Mouse (Mus musculus) forebrain, embryonic 11.5 days (tissue): ENCODE measurements around the gene Golga3. TPM values are rescaled to one million over a fixed set of nuclear protein-coding genes. Genes with fewer than 3 reads are reported as not detected.

Experiments used
- ATAC-seq: fragments of 200-750 bp; cut with Nextera tagmentation; replicated peaks from 2 replicates; pipeline ENCODE4 v1.8.0; 2017; ENCODE audit warnings: moderate TSS enrichment; ENCODE audit not compliant: low FRiP score
- DNase-seq: peaks from one replicate; pipeline ENCODE4 v3.0.0-alpha.2; 2017; ENCODE audit warnings: low spot score
- H3K27ac ChIP-seq: fragments of 300-500 bp; sonication (generic); 2 replicates; pipeline ENCODE4 v1.5.1; 2014; ENCODE audit warnings: low read depth, low read length
- H3K27me3 ChIP-seq: fragments of 300-500 bp; sonication (generic); 2 replicates; pipeline ENCODE4 v1.6.1; 2014; ENCODE audit warnings: mild to moderate bottlenecking, low read length, mixed read lengths; ENCODE audit not compliant: control insufficient read depth, insufficient read depth
- H3K36me3 ChIP-seq: fragments of 300-500 bp; sonication (generic); 2 replicates; pipeline ENCODE4 v1.6.1; 2014; ENCODE audit warnings: mild to moderate bottlenecking, low read length, moderate library complexity, mixed read lengths; ENCODE audit not compliant: control insufficient read depth, insufficient read depth
- H3K4me1 ChIP-seq: fragments of 300-500 bp; sonication (generic); replicated peaks from 2 replicates; pipeline ENCODE4 v1.6.1; 2014; ENCODE audit warnings: low read length, mixed read lengths; ENCODE audit not compliant: control insufficient read depth, insufficient read depth
- H3K4me2 ChIP-seq: fragments of 300-500 bp; sonication (generic); 2 replicates; pipeline ENCODE4 v1.6.1; 2014; ENCODE audit warnings: low read depth, mild to moderate bottlenecking, low read length, moderate library complexity, mixed read lengths; ENCODE audit not compliant: severe bottlenecking
- H3K4me3 ChIP-seq: fragments of 300-500 bp; sonication (generic); 2 replicates; pipeline ENCODE4 v1.5.1; 2014; ENCODE audit warnings: low read depth, low read length
- H3K9ac ChIP-seq: fragments of 300-500 bp; sonication (generic); 2 replicates; pipeline ENCODE4 v1.6.1; 2014; ENCODE audit warnings: low read length
- H3K9me3 ChIP-seq: fragments of 300-500 bp; sonication (generic); 2 replicates; pipeline ENCODE4 v1.6.1; 2016; ENCODE audit warnings: low read length, mixed read lengths; ENCODE audit not compliant: control insufficient read depth
- WGBS: fragments of 180-500 bp; shearing (Covaris S2); extraction: QIAGEN DNeasy Blood & Tissue Kit; methylation state at CpG from one replicate; pipeline ENCODE4 v1.1.7; 2014; 5-methylcytosine and 5-hydroxymethylcytosine counted together
- polyA plus RNA-seq: library from polyadenylated mRNA; unstranded; fragments of >200 nt; fragmentation: Nextera tagmentation; extraction: Ambion mirVana; gene quantifications from 2 replicates; pipeline ENCODE4 v1.2.1, GENCODE M21; 2014

The Golga3 gene
- polyA plus RNA-seq, 1 experiment from 2014 or later = 20.0 TPM

DNA sequence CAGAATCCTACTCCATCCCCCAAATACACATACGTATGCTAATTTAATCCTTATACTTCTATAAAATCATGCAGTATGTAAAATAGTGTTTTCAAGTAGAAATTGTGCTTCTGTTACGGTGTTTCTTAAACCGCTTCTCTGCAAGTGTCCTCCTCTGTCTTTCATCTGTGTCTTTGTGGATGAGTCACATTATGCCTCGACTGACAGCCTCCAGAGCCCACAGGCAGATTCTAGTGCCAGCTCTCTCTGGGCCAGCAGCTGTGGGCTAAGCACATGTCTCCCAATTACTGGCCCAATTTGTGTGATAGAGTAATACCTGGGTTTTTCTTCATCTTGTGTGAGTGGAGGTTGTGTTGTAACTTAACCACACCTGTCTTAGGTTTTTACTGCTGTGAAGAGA is 7.1 kb upstream of the Golga3 start:
- no peaks in the 10 kb centered on the region for H3K36me3 ChIP-seq
- 93% methylated on average over 4 of the region's 4 CpGs for WGBS

DNA sequence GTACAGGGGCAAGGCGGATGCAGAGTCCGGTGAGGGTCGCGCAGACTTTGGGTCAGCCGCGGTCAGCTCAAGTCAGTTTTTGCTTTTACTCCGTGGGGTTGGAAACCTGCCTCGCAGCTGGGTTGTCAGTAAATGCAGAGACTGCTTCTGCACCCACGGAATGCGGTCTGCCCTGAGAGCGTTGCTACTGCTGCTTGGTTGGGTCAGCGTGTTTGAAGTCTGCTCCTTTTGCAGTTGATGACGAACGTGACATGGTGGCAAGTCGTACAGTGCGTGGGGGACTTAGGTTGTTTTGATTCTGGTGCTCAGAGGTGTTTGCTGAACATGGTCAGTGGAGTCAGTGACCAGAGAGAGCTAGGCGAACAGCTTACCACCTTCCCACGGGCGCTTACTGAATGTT is 520 bp downstream of the Golga3 start:
- peak; percentile 47; the same call in 1 of the 2 replicates for ATAC-seq

More for the DNA sequence above, 7.1 kb upstream of the Golga3 start:
- Histone ChIP-seq H3K4me2 (no peak overlapping the region), H3K9ac (no peak overlapping the region), H3K4me1 (no peaks in the 10 kb centered on the region), H3K27ac (no peak overlapping the region), H3K27me3 (no peaks in the 10 kb centered on the region), H3K9me3 (no peaks in the 10 kb centered on the region), H3K4me3 (no peak overlapping the region)
- no peak for DNase-seq
- ATAC-seq = no peak

DNA sequence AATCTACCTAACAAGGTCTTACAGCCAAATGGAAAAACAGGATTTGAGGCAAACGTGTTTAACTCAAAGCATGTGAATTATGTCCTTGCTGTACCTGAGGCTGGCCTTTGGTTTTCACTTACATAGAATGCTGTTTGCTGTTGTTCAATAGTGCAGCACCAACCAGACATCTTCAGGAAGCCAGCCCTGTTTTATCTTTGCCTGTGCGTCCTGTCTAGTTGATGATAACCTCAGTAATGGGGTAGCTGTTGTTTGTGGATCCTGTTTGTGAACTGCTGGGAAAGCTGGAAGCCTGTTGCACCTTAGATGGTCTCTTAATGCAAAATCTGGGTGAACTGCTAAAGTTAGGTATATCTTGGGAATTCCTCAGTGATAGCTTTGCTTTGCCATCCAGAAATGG is 2.1 kb downstream of the Golga3 start:
- ATAC-seq = no peak
- WGBS = 86% methylated on average over 2 of the region's 2 CpGs

More for the DNA sequence above, 520 bp downstream of the Golga3 start:
- Histone ChIP-seq H3K9ac (peak overlapping the region; percentile 81), H3K9me3 (no peaks in the 10 kb centered on the region), H3K27ac (no peak overlapping the region; the same call in 1 of the 2 replicates), H3K4me1 (no peaks in the 10 kb centered on the region; the same call in 1 of the 2 replicates), H3K27me3 (no peaks in the 10 kb centered on the region), H3K36me3 (no peaks in the 10 kb centered on the region), H3K4me3 (peak overlapping the region; percentile 84), H3K4me2 (peak overlapping the region; percentile 82)
- 6% methylated on average over 19 of the region's 19 CpGs for WGBS
- no peak for DNase-seq

DNA sequence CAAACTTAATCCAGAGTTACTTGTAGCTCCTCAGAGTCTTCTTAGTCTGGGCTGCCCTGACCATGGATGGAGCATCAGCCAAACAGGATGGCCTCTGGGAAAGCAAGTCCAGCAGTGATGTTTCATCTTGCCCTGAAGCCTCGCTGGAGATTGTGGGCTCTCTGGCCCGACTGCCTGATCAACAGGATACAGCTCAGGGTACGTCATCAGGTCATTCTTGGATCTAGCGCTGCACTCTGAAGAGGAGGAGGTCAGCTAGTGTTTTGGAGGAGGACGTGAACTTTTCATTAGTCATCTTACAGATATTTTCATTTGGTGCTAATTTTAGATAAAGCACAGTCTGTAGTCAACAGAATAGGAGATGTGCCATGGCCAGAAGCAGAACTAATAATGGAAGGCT is 5.2 kb downstream of the Golga3 start:
- no peaks in the 10 kb centered on the region for H3K9me3 ChIP-seq
- ATAC-seq (no peak), DNase-seq (no peak)
- no peak overlapping the region for H3K4me2 ChIP-seq
- H3K4me1 ChIP-seq = no peaks in the 10 kb centered on the region; the same call in 1 of the 2 replicates
- H3K27me3 ChIP-seq = no peaks in the 10 kb centered on the region
- 91% methylated on average over 5 of the region's 5 CpGs for WGBS
- H3K36me3 ChIP-seq = no peaks in the 10 kb centered on the region; the same call in none of the 2 replicates
- no peak overlapping the region for H3K27ac ChIP-seq
- no peak overlapping the region for H3K4me3 ChIP-seq
- no peak overlapping the region for H3K9ac ChIP-seq

More for the DNA sequence above, 2.1 kb downstream of the Golga3 start:
- no peaks in the 10 kb centered on the region for H3K27me3 ChIP-seq
- no peak overlapping the region for H3K9ac ChIP-seq
- DNase-seq = no peak
- no peaks in the 10 kb centered on the region; the same call in 1 of the 2 replicates for H3K4me1 ChIP-seq
- H3K4me2 ChIP-seq = no peak overlapping the region
- no peaks in the 10 kb centered on the region for H3K36me3 ChIP-seq
- no peak overlapping the region for H3K4me3 ChIP-seq
- no peak overlapping the region for H3K27ac ChIP-seq
- H3K9me3 ChIP-seq = no peaks in the 10 kb centered on the region

DNA sequence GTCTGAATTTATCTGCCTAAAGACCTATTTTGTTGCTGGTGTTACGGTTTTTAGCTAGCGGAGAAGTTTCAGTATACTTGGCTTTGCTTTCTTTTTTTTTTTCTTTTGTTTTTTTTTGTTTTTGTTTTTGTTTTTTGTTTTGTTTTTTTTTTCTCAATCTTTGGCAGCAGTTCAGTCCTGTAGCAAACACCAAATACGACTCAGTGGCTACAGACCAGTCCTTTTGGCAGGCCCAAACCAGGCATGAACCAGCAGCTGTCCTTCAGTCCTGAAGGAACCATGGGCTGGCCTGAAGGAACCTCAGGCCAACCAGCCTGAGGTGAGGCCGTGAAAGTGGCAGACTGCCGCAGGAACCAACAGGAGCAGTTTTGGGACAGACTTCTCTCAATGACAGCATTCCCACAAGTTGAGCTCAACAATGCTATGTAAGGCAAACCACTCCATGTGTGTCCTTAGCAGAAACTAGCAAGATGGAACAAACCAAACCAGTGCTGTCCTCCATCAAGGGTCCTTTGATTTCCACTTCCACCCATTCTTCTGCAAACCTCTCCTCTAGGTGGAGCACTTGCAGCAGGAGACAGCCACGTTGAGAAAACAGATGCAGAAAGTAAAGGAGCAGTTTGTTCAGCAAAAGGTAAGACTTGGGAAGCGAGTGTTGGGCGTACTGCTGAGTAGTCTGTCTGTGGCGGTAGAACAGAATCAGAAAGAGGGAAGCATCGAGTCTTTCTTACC is 26.8 kb downstream of the Golga3 start:
- H3K9ac ChIP-seq = no peak overlapping the region
- no peak overlapping the region for H3K4me2 ChIP-seq
- H3K36me3 ChIP-seq = peaks cover 6% of the 10 kb centered on the region; the same call in 1 of the 2 replicates
- DNase-seq (no peak), ATAC-seq (no peak)
- H3K4me3 ChIP-seq = no peak overlapping the region
- no peaks in the 10 kb centered on the region for H3K4me1 ChIP-seq
- 91% methylated on average over 10 of the region's 10 CpGs for WGBS
- no peaks in the 10 kb centered on the region for H3K27me3 ChIP-seq
- no peak overlapping the region for H3K27ac ChIP-seq
- H3K9me3 ChIP-seq = no peaks in the 10 kb centered on the region

DNA sequence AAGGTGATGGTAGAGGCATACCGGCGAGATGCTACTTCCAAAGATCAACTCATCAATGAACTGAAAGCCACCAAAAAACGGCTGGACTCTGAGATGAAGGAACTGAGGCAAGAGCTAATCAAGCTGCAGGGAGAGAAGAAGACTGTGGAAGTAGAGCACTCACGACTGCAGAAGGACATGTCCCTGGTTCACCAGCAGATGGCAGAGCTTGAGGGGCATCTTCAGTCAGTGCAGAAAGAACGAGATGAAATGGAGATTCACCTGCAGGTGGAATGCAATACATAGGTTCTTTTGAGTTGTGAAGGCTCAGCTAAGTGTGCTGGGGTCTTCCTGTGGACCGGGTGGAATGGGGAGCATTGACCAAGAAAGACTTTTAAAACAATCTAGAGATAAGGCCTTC is 28.3 kb downstream of the Golga3 start:
- H3K27me3 ChIP-seq = no peaks in the 10 kb centered on the region
- H3K4me1 ChIP-seq = no peaks in the 10 kb centered on the region
- 80% methylated on average over 6 of the region's 6 CpGs for WGBS
- no peak overlapping the region for H3K4me2 ChIP-seq
- H3K9ac ChIP-seq = no peak overlapping the region
- no peak overlapping the region for H3K4me3 ChIP-seq
- DNase-seq (no peak), ATAC-seq (no peak)
- H3K9me3 ChIP-seq = no peaks in the 10 kb centered on the region
- H3K36me3 ChIP-seq = peaks cover 6% of the 10 kb centered on the region; the same call in 1 of the 2 replicates
- no peak overlapping the region for H3K27ac ChIP-seq

DNA sequence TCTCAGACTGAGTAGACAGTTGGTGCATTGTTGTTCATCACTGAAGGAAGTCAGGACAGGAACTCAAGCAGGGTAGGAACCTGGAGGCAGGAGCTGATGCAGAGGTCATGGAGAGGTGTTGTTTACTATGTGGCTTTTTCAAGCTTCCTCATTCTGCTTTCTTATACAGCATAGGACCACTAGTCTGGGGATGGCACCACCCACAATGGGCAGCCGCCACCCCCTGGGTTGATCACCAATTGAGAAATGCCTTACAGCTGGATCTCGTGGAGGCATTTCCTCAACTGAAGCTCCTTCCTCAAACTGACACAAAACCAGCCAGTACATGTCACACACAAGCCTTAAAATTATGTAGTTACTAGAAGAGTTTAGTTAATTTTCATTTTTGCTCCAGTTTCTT is 34.8 kb downstream of the Golga3 start:
- 93% methylated on average over 2 of the region's 2 CpGs for WGBS
- ATAC-seq (no peak), DNase-seq (no peak)
- H3K27ac ChIP-seq = no peak overlapping the region
- no peaks in the 10 kb centered on the region for H3K9me3 ChIP-seq
- no peaks in the 10 kb centered on the region for H3K27me3 ChIP-seq
- H3K4me3 ChIP-seq = no peak overlapping the region
- H3K4me2 ChIP-seq = no peak overlapping the region
- H3K9ac ChIP-seq = no peak overlapping the region
- peaks cover 12% of the 10 kb centered on the region; the same call in 1 of the 2 replicates for H3K36me3 ChIP-seq
- no peaks in the 10 kb centered on the region for H3K4me1 ChIP-seq

DNA sequence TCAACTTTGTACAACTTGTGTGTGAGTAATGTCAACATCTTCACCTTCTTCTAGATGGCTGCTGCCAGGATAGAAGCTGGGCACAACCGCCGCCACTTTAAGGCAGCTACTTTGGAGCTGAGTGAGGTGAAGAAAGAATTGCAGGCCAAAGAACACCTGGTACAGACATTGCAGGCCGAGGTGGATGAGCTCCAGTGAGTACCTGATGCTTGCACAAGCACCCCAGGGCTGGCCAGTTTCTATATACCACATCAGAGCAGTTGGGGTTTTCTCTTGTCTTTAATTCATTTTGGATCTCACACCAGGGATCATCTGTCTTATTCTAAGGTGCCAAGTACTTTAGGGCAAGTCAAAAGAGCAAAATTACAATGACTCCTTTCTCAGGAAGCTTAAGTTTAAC is 40.3 kb downstream of the Golga3 start:
- DNase-seq (no peak), ATAC-seq (no peak)
- H3K27ac ChIP-seq = no peak overlapping the region
- 91% methylated on average over 3 of the region's 3 CpGs for WGBS
- no peak overlapping the region for H3K9ac ChIP-seq
- no peak overlapping the region for H3K4me2 ChIP-seq
- H3K4me3 ChIP-seq = no peak overlapping the region
- H3K36me3 ChIP-seq = peaks cover 7% of the 10 kb centered on the region; the same call in 1 of the 2 replicates
- H3K4me1 ChIP-seq = no peaks in the 10 kb centered on the region
- H3K9me3 ChIP-seq = no peaks in the 10 kb centered on the region
- no peaks in the 10 kb centered on the region for H3K27me3 ChIP-seq

DNA sequence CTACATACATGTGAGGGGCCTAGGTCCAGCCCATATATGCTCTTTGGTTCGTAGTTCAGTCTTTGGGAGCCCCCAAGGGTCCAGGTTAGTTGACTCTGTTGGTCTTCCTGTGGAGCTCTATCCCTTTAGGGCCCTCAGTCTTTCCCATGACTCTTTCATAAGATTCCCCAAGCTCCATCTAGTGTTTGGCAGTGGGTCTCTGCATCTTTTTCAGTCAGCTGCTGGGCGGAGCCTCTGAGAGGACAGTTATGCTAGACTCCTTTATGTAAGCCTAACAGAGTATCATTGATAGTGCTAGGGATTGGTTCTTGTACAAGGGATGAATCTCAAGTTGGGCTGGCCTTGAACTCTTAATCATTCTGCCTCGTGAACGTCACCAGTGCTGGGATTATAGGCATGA is 43.8 kb downstream of the Golga3 start:
- Histone ChIP-seq H3K27me3 (no peaks in the 10 kb centered on the region), H3K36me3 (peaks cover 5% of the 10 kb centered on the region; the same call in 1 of the 2 replicates), H3K4me2 (no peak overlapping the region), H3K9me3 (no peaks in the 10 kb centered on the region), H3K27ac (no peak overlapping the region), H3K9ac (no peak overlapping the region), H3K4me1 (no peaks in the 10 kb centered on the region), H3K4me3 (no peak overlapping the region)
- 94% methylated on average over 4 of the region's 4 CpGs for WGBS
- DNase-seq (no peak), ATAC-seq (no peak)
